Mouse (Mus musculus): ENCODE data around the gene Saxo2. TPM values are rescaled to one million over a fixed set of nuclear protein-coding genes. Genes with fewer than 3 reads are reported as not detected.

Saxo2 gene
- 2.5 and 3.4 TPM in 2 replicates for polyA plus RNA-seq (2014; fragmentation: Nextera tagmentation; extraction: Ambion mirVana)

DNA sequence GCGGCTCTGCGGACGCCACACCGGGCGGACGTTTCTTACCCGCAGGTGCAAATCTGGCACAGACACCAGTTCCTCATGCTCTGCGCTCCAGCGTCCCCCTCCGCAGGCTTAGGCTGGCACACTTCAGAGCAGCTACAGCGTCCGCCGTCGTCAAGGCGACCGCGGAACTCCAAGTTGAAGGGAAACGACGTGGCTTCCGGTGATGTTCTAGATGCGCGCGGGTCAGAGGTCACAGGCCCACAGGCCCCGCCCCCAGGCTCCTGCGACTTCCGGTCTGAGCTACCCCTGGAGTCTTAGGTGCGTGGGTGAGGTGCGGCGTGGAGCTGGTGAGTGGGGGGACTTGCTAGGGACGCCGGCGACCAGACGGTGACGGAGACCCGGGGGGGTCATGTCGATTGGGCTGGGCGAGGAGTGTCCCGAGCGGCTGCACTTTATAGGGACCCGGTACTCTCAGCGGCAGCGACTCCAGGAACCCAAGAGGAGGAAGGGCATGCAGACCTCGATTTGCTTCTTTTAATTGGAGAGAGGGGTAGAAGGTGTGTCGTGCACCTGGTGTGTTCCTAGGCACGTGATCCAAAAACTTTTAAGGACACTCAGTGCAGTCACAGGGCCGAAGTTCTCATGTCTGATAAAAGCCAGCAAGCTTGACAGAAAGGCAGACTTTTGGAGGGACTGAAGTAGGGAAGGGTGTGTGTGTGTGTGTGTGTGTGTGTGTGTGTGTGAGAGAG lies at the start of gene Saxo2, which contains the start of gene Efl1:
Saxo2 (minus strand) TSS at position 176 of the 728 bp plus-strand sequence.
Efl1 (plus strand) TSS at position 262 of the 728 bp plus-strand sequence.
- no peaks in the 10 kb centered on the region; the same call in 1 of the 2 replicates for H3K4me1 ChIP-seq (replicated peaks; ENCODE audit: control insufficient read depth, insufficient read depth, low read length)
- no peak within 1 kb of the TSS for H3K27ac ChIP-seq (ENCODE audit: low read depth, low read length)

GRCm38 (mm10) chr7:82697668-82698067 lies 49.3 kb upstream of the Saxo2 start:
- Histone ChIP-seq H3K9me3 (ENCODE audit: control insufficient read depth, low read length) (no peaks in the 10 kb centered on the region), H3K4me3 (ENCODE audit: low read depth, low read length) (no peak overlapping the region), H3K9ac (ENCODE audit: low read depth, low read length) (no peak overlapping the region), H3K36me3 (ENCODE audit: control insufficient read depth, insufficient read depth, low read length) (peaks cover 13% of the 10 kb centered on the region), H3K4me2 (no peak overlapping the region), H3K27me3 (replicated peaks; ENCODE audit: control insufficient read depth, insufficient read depth, low read length) (no peaks in the 10 kb centered on the region), H3K27ac (ENCODE audit: low read depth, low read length) (no peak overlapping the region), H3K4me1 (replicated peaks; ENCODE audit: control insufficient read depth, insufficient read depth, low read length) (no peaks in the 10 kb centered on the region)
- ATAC-seq (replicated peaks; ENCODE audit: low FRiP score) (no peak), DNase-seq (ENCODE audit: low spot score) (no peak)
- 66% methylated on average over 8 of the region's 8 CpGs for WGBS

More for the DNA sequence above, at the start of gene Saxo2, which contains the start of gene Efl1:
- Histone ChIP-seq H3K9ac (ENCODE audit: low read depth, low read length) (peak within 1 kb of the TSS; percentile 78), H3K4me2 (peak within 1 kb of the TSS; percentile 75), H3K27me3 (replicated peaks; ENCODE audit: control insufficient read depth, insufficient read depth, low read length) (no peaks in the 10 kb centered on the region), H3K4me3 (ENCODE audit: low read depth, low read length) (peak within 1 kb of the TSS; percentile 83), H3K9me3 (ENCODE audit: control insufficient read depth, low read length) (no peaks in the 10 kb centered on the region), H3K36me3 (ENCODE audit: control insufficient read depth, insufficient read depth, low read length) (no peaks in the 10 kb centered on the region)
- peak; percentile 99 for ATAC-seq (replicated peaks; ENCODE audit: low FRiP score)
- DNase-seq (ENCODE audit: low spot score) = peak; percentile 92
- under 1% methylated on average over 46 of the region's 46 CpGs for WGBS

DNA sequence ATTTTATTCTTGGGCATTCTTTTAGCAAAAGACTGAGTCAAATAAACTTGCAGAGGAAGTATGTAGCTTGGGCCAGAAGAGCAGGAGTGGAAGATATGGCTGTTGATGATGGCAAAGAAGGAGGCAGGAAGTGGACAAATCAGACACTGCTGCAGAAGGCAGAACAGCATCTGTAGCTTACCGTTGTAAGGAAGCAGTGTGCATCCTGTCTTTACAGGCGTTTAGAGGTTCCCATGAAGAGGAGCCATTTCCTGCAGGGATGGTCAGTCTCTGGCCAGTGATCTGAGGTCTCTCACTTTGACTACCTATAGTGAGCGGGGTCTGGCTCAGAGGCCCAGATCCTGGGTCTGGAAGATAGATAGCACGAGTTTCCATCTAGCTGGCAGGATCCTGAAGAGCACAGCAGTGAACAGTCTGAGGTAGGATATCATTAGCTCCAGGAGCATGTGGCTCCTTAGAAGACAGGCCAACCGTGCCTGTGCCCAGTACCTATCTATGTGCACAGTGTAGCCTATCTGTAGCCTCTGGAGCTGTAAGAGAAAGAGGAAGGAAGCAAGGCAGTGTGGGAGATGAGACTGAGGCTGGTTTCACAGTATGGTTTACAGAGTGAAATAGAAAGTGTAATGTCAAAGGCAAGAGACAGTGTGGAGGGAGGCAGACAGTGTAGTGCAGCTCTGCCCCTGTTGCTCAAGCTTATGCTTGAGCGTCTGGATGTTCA lies 42.9 kb upstream of the Saxo2 start:
- H3K27me3 ChIP-seq (replicated peaks; ENCODE audit: control insufficient read depth, insufficient read depth, low read length) = no peaks in the 10 kb centered on the region
- no peaks in the 10 kb centered on the region for H3K9me3 ChIP-seq (ENCODE audit: control insufficient read depth, low read length)
- H3K9ac ChIP-seq (ENCODE audit: low read depth, low read length) = no peak overlapping the region
- peaks cover 18% of the 10 kb centered on the region for H3K36me3 ChIP-seq (ENCODE audit: control insufficient read depth, insufficient read depth, low read length)
- 48% methylated on average over 6 of the region's 6 CpGs for WGBS
- ATAC-seq (replicated peaks; ENCODE audit: low FRiP score) (peak; percentile 70), DNase-seq (ENCODE audit: low spot score) (no peak)
- no peak overlapping the region for H3K4me2 ChIP-seq
- H3K4me1 ChIP-seq (replicated peaks; ENCODE audit: control insufficient read depth, insufficient read depth, low read length) = 0 out of 2 replicates have a peak, but pooled peaks cover 3% of the 10 kb centered on the region
- no peak overlapping the region for H3K4me3 ChIP-seq (ENCODE audit: low read depth, low read length)
- H3K27ac ChIP-seq (ENCODE audit: low read depth, low read length) = peak overlapping the region; percentile 25; the same call in 1 of the 2 replicates

DNA sequence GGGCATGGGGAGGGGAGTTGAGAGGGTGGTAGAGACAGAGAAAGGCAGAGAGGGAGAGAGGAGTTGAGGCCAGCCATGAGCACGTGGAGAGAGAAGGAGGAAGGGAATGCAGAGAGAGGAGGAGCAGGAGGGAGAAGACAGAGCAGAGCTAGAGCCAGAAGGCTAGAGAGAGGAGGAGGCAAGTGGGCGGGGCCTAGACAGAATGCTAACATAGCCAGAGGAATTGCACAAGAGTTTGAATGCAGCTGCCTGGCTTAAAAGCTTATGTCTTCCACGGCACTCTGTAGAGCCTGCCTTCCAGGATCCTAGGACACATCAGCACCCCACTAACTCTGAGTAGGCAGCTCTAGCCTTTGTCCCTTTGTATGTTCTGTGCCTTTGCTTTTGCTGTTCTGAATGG lies 40.4 kb upstream of the Saxo2 start:
- no peak overlapping the region for H3K9ac ChIP-seq (ENCODE audit: low read depth, low read length)
- DNase-seq (ENCODE audit: low spot score) (no peak), ATAC-seq (replicated peaks; ENCODE audit: low FRiP score) (peak; percentile 43; the same call in 1 of the 2 replicates)
- H3K27me3 ChIP-seq (replicated peaks; ENCODE audit: control insufficient read depth, insufficient read depth, low read length) = no peaks in the 10 kb centered on the region
- H3K4me1 ChIP-seq (replicated peaks; ENCODE audit: control insufficient read depth, insufficient read depth, low read length) = 0 out of 2 replicates have a peak, but pooled peaks cover 3% of the 10 kb centered on the region
- no peak overlapping the region for H3K27ac ChIP-seq (ENCODE audit: low read depth, low read length)
- WGBS = 44% methylated on average over 3 of the region's 3 CpGs
- no peak overlapping the region for H3K4me3 ChIP-seq (ENCODE audit: low read depth, low read length)
- no peak overlapping the region for H3K4me2 ChIP-seq
- H3K36me3 ChIP-seq (ENCODE audit: control insufficient read depth, insufficient read depth, low read length) = peaks cover 20% of the 10 kb centered on the region
- H3K9me3 ChIP-seq (ENCODE audit: control insufficient read depth, low read length) = no peaks in the 10 kb centered on the region

GRCm38 (mm10) chr7:82679901-82680300 lies 31.6 kb upstream of the Saxo2 start:
- no peak for ATAC-seq (replicated peaks; ENCODE audit: low FRiP score)
- Histone ChIP-seq H3K9me3 (ENCODE audit: control insufficient read depth, low read length) (no peaks in the 10 kb centered on the region), H3K4me1 (replicated peaks; ENCODE audit: control insufficient read depth, insufficient read depth, low read length) (no peaks in the 10 kb centered on the region), H3K27ac (ENCODE audit: low read depth, low read length) (no peak overlapping the region), H3K4me2 (no peak overlapping the region), H3K9ac (ENCODE audit: low read depth, low read length) (no peak overlapping the region), H3K27me3 (replicated peaks; ENCODE audit: control insufficient read depth, insufficient read depth, low read length) (no peaks in the 10 kb centered on the region), H3K4me3 (ENCODE audit: low read depth, low read length) (no peak overlapping the region), H3K36me3 (ENCODE audit: control insufficient read depth, insufficient read depth, low read length) (peaks cover 8% of the 10 kb centered on the region; the same call in 1 of the 2 replicates)
- 97% methylated on average over 5 of the region's 5 CpGs for WGBS
- no peak for DNase-seq (ENCODE audit: low spot score)

GRCm38 (mm10) chr7:82676834-82677233 lies 28.5 kb upstream of the Saxo2 start:
- H3K9me3 ChIP-seq (ENCODE audit: control insufficient read depth, low read length) = no peaks in the 10 kb centered on the region
- no peak overlapping the region for H3K4me3 ChIP-seq (ENCODE audit: low read depth, low read length)
- peaks cover 2% of the 10 kb centered on the region; the same call in 1 of the 2 replicates for H3K36me3 ChIP-seq (ENCODE audit: control insufficient read depth, insufficient read depth, low read length)
- no peak overlapping the region for H3K27ac ChIP-seq (ENCODE audit: low read depth, low read length)
- no peaks in the 10 kb centered on the region for H3K27me3 ChIP-seq (replicated peaks; ENCODE audit: control insufficient read depth, insufficient read depth, low read length)
- 83% methylated on average over 6 of the region's 6 CpGs for WGBS
- H3K4me2 ChIP-seq = no peak overlapping the region
- no peak for ATAC-seq (replicated peaks; ENCODE audit: low FRiP score)
- no peak overlapping the region for H3K9ac ChIP-seq (ENCODE audit: low read depth, low read length)
- DNase-seq (ENCODE audit: low spot score) = no peak
- no peaks in the 10 kb centered on the region for H3K4me1 ChIP-seq (replicated peaks; ENCODE audit: control insufficient read depth, insufficient read depth, low read length)

- Histone ChIP-seq H3K9ac (ENCODE audit: low read depth, low read length) (no peak overlapping the region), H3K4me2 (no peak overlapping the region), H3K36me3 (ENCODE audit: control insufficient read depth, insufficient read depth, low read length) (no peaks in the 10 kb centered on the region; the same call in 1 of the 2 replicates), H3K27ac (ENCODE audit: low read depth, low read length) (no peak overlapping the region), H3K9me3 (ENCODE audit: control insufficient read depth, low read length) (no peaks in the 10 kb centered on the region), H3K4me1 (replicated peaks; ENCODE audit: control insufficient read depth, insufficient read depth, low read length) (no peaks in the 10 kb centered on the region), H3K4me3 (ENCODE audit: low read depth, low read length) (no peak overlapping the region), H3K27me3 (replicated peaks; ENCODE audit: control insufficient read depth, insufficient read depth, low read length) (no peaks in the 10 kb centered on the region)
- DNase-seq (ENCODE audit: low spot score) (no peak), ATAC-seq (replicated peaks; ENCODE audit: low FRiP score) (no peak)
- 85% methylated on average over 5 of the region's 5 CpGs for WGBS
Observed at GRCm38 (mm10) chr7:82676001-82676400, 27.7 kb upstream of the Saxo2 start.

DNA sequence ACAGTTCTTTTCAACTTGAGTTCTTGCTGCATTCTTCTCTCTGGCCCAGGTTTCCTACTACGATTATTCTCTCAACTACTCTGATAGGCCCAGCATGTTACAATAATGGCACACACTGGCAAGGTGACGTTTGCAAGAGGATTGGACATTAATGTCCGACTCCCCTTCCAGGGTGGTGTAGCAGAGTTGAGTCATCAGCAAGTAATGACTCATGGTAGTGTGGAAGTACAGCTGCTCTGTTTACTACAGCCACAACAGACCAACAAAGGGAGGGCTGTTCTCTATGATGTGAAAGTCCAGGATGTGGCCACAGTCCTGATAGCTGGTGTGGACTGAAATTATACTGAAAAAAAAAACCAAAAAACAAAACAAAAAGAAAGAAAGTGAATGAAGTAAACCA lies 16.3 kb upstream of the Saxo2 start:
- no peaks in the 10 kb centered on the region for H3K27me3 ChIP-seq (replicated peaks; ENCODE audit: control insufficient read depth, insufficient read depth, low read length)
- H3K36me3 ChIP-seq (ENCODE audit: control insufficient read depth, insufficient read depth, low read length) = peaks cover 9% of the 10 kb centered on the region; the same call in 1 of the 2 replicates
- no peak for DNase-seq (ENCODE audit: low spot score)
- no peaks in the 10 kb centered on the region for H3K4me1 ChIP-seq (replicated peaks; ENCODE audit: control insufficient read depth, insufficient read depth, low read length)
- no peak for ATAC-seq (replicated peaks; ENCODE audit: low FRiP score)
- no peak overlapping the region for H3K27ac ChIP-seq (ENCODE audit: low read depth, low read length)
- no peaks in the 10 kb centered on the region for H3K9me3 ChIP-seq (ENCODE audit: control insufficient read depth, low read length)
- no peak overlapping the region for H3K9ac ChIP-seq (ENCODE audit: low read depth, low read length)
- WGBS = 81% methylated on average over 3 of the region's 3 CpGs
- H3K4me2 ChIP-seq = no peak overlapping the region
- H3K4me3 ChIP-seq (ENCODE audit: low read depth, low read length) = no peak overlapping the region

Measured in liver, embryonic 11.5 days (tissue).